Mouse (Mus musculus) megakaryocyte, embryonic 14.5 days (primary cell): ENCODE data around the gene Fcrla.

Experiments
- FLI1 ChIP-seq: IDR thresholded peaks from 2 replicates; pipeline ENCODE4 v1.6.1; 2012; ENCODE audit warnings: low read length, inconsistent platforms, mixed read lengths
- GATA1 ChIP-seq: IDR thresholded peaks from 3 replicates; pipeline ENCODE4 v1.6.1; 2012; ENCODE audit warnings: mixed read lengths, low read length, inconsistent platforms, borderline replicate concordance

GRCm38 (mm10) chr1:170972936-170973335 is 45.6 kb upstream of the Fcrla start:
- TF ChIP-seq FLI1 (no peak), GATA1 (no peak)
